Mouse (Mus musculus): ENCODE measurements at regions not wholly inside any gene's neighbourhood (a gene's known extent, or its start where the extent isn't known, plus 50 kb on each side); places are given as distances from the start of the nearest gene placed in this dataset.

GRCm38 (mm10) chr7:113106731-113107130 lies 100.5 kb upstream of the Arntl start:
- no peak for TF ChIP-seq POLR2AphosphoS5 (IDR thresholded peaks at IDR 0.05; ENCODE audit: insufficient replicate concordance, low read depth, low read length)
- TF ChIP-seq CTCF (IDR thresholded peaks at IDR 0.05; ENCODE audit: low read depth, low read length), result no peak
- TF ChIP-seq TAL1 (conservative IDR thresholded peaks at IDR 0.05; ENCODE audit: low read depth, low read length), result no peak
- TF ChIP-seq GATA1 (IDR thresholded peaks at IDR 0.05; ENCODE audit: borderline replicate concordance, low read length), result no peak
- no peak for TF ChIP-seq GATA2 (IDR thresholded peaks at IDR 0.05; ENCODE audit: borderline replicate concordance, low read depth, low read length)

Data from G1E (cell line).